Mouse (Mus musculus) lung, postnatal 0 days (tissue): ENCODE results near the gene Susd6. TPM values are rescaled to one million over a fixed set of nuclear protein-coding genes. Genes with fewer than 3 reads are reported as not detected.

Experiments used
- ATAC-seq: fragments of 200-750 bp; cut with Nextera tagmentation; 2 replicates; pipeline ENCODE4 v1.8.0; 2017; ENCODE audit warnings: moderate library complexity
- DNase-seq: peaks from one replicate; pipeline ENCODE4 v3.0.0-alpha.2; 2016; ENCODE audit warnings: low spot score
- H3K27ac ChIP-seq: fragments of 300-500 bp; sonication (generic); 2 replicates; pipeline ENCODE4 v1.5.1; 2014; ENCODE audit warnings: antibody characterized with exemption, mild to moderate bottlenecking, low read length, mixed read lengths
- H3K27me3 ChIP-seq: fragments of 300-500 bp; sonication (generic); replicated peaks from 2 replicates; pipeline ENCODE4 v1.6.1; 2014; ENCODE audit warnings: low read length, mixed read lengths; ENCODE audit not compliant: insufficient read depth
- H3K36me3 ChIP-seq: fragments of 300-500 bp; sonication (generic); 2 replicates; pipeline ENCODE4 v1.6.1; 2014; ENCODE audit warnings: low read length, mixed read lengths; ENCODE audit not compliant: insufficient read depth
- H3K4me1 ChIP-seq: fragments of 300-500 bp; sonication (generic); 2 replicates; pipeline ENCODE4 v1.6.1; 2014; ENCODE audit warnings: antibody characterized with exemption, low read depth, low read length, mixed read lengths; ENCODE audit not compliant: insufficient read depth
- H3K4me2 ChIP-seq: fragments of 300-500 bp; sonication (generic); replicated peaks from 2 replicates; pipeline ENCODE4 v1.6.1; 2014; ENCODE audit warnings: low read depth, mild to moderate bottlenecking, low read length, moderate library complexity, mixed read lengths
- H3K4me3 ChIP-seq: fragments of 300-500 bp; sonication (generic); 2 replicates; pipeline ENCODE4 v1.5.1; 2014; ENCODE audit warnings: low read depth, low read length
- H3K9ac ChIP-seq: fragments of 300-500 bp; sonication (generic); replicated peaks from 2 replicates; pipeline ENCODE4 v1.6.1; 2014; ENCODE audit warnings: low read depth, mild to moderate bottlenecking
- H3K9me3 ChIP-seq: fragments of 300-500 bp; sonication (generic); 2 replicates; pipeline ENCODE4 v1.6.1; 2016; ENCODE audit warnings: low read length, mixed read lengths
- CTCF ChIP-seq: IDR thresholded peaks from 2 replicates; pipeline ENCODE4 v1.5.1; 2016; ENCODE audit warnings: antibody characterized with exemption, mild to moderate bottlenecking
- EP300 ChIP-seq: IDR thresholded peaks from 2 replicates; pipeline ENCODE4 v1.6.1; 2016; ENCODE audit warnings: antibody characterized with exemption, mild to moderate bottlenecking, control low read depth
- WGBS: fragments of 180-500 bp; shearing (Covaris S2); extraction: QIAGEN DNeasy Blood & Tissue Kit; methylation state at CpG from one replicate; pipeline ENCODE4 v1.1.7; 2014; 5-methylcytosine and 5-hydroxymethylcytosine counted together
- polyA plus RNA-seq: library from polyadenylated mRNA; unstranded; fragments of >200 nt; fragmentation: Nextera tagmentation; extraction: Ambion mirVana; gene quantifications from 2 replicates; pipeline ENCODE4 v1.2.1, GENCODE M21; 2015

The Susd6 gene
- polyA plus RNA-seq, 1 experiment from 2014 or later, result 26.5 TPM

GRCm38 (mm10) chr12:80894973-80895570, 104.8 kb downstream of the Susd6 start:
- Histone ChIP-seq H3K27me3 (no peaks in the 10 kb centered on the region), H3K4me3 (no peak overlapping the region), H3K4me2 (no peak overlapping the region; the same call in 1 of the 2 replicates), H3K9me3 (no peaks in the 10 kb centered on the region), H3K4me1 (no peaks in the 10 kb centered on the region), H3K36me3 (no peaks in the 10 kb centered on the region), H3K27ac (no peak overlapping the region), H3K9ac (no peak overlapping the region)
- WGBS, result 17% methylated on average over 19 of the region's 19 CpGs
- peak; percentile 92 for DNase-seq
- peak; percentile 91 for ATAC-seq
- TF ChIP-seq CTCF (peak; percentile 99), EP300 (no peak)

- Histone ChIP-seq H3K27ac (no peak overlapping the region), H3K4me1 (no peaks in the 10 kb centered on the region), H3K9me3 (no peaks in the 10 kb centered on the region), H3K4me2 (no peak overlapping the region), H3K36me3 (no peaks in the 10 kb centered on the region), H3K4me3 (no peak overlapping the region), H3K27me3 (no peaks in the 10 kb centered on the region), H3K9ac (no peak overlapping the region)
- DNase-seq, result no peak
- TF ChIP-seq EP300, result no peak
- no peak for TF ChIP-seq CTCF
- WGBS, result 65% methylated on average over 8 of the region's 8 CpGs
- no peak for ATAC-seq
These were observed 119.3 kb downstream of the Susd6 start for GRCm38 (mm10) chr12:80909631-80910030.

GRCm38 (mm10) chr12:80917764-80918163, 127.5 kb downstream of the Susd6 start:
- H3K27me3 ChIP-seq, result no peaks in the 10 kb centered on the region
- no peak overlapping the region for H3K4me3 ChIP-seq
- H3K9ac ChIP-seq, result no peak overlapping the region
- no peak overlapping the region for H3K4me2 ChIP-seq
- whole genome bisulfite sequencing, result 53% methylated on average over 7 of the region's 7 CpGs
- DNase-seq, result no peak
- H3K27ac ChIP-seq, result no peak overlapping the region
- ATAC-seq, result no peak
- TF ChIP-seq CTCF (peak; percentile 61), EP300 (no peak)
- no peaks in the 10 kb centered on the region for H3K36me3 ChIP-seq
- H3K9me3 ChIP-seq, result no peaks in the 10 kb centered on the region
- H3K4me1 ChIP-seq, result no peaks in the 10 kb centered on the region

- no peak overlapping the region for H3K27ac ChIP-seq
- 88% methylated on average over 5 of the region's 5 CpGs for WGBS
- H3K9me3 ChIP-seq, result no peaks in the 10 kb centered on the region
- H3K9ac ChIP-seq, result no peak overlapping the region
- no peak overlapping the region for H3K4me2 ChIP-seq
- no peaks in the 10 kb centered on the region for H3K36me3 ChIP-seq
- H3K4me1 ChIP-seq, result no peaks in the 10 kb centered on the region; the same call in 1 of the 2 replicates
- no peak for TF ChIP-seq EP300
- no peak for TF ChIP-seq CTCF
- ATAC-seq (no peak), DNase-seq (no peak)
- no peak overlapping the region for H3K4me3 ChIP-seq
- H3K27me3 ChIP-seq, result no peaks in the 10 kb centered on the region
These were observed 131.0 kb downstream of the Susd6 start for GRCm38 (mm10) chr12:80921301-80921700.

- Histone ChIP-seq H3K27ac (no peak overlapping the region), H3K4me2 (peak overlapping the region; percentile 28), H3K9me3 (no peaks in the 10 kb centered on the region), H3K4me1 (no peaks in the 10 kb centered on the region; the same call in 1 of the 2 replicates), H3K36me3 (no peaks in the 10 kb centered on the region), H3K9ac (no peak overlapping the region), H3K4me3 (no peak overlapping the region), H3K27me3 (no peaks in the 10 kb centered on the region)
- WGBS, result 4% methylated on average over 7 of the region's 7 CpGs
- ATAC-seq (peak; percentile 56), DNase-seq (peak; percentile 49)
- TF ChIP-seq EP300 (no peak), CTCF (no peak)
These were observed 132.6 kb downstream of the Susd6 start for GRCm38 (mm10) chr12:80922869-80923268.

GRCm38 (mm10) chr12:80923602-80924001, 133.3 kb downstream of the Susd6 start:
- 45% methylated on average over 5 of the region's 5 CpGs for WGBS
- no peaks in the 10 kb centered on the region for H3K9me3 ChIP-seq
- no peaks in the 10 kb centered on the region for H3K36me3 ChIP-seq
- peak overlapping the region; percentile 28; the same call in 1 of the 2 replicates for H3K4me2 ChIP-seq
- peak; percentile 60 for ATAC-seq
- no peaks in the 10 kb centered on the region; the same call in 1 of the 2 replicates for H3K4me1 ChIP-seq
- H3K9ac ChIP-seq, result no peak overlapping the region
- H3K27me3 ChIP-seq, result no peaks in the 10 kb centered on the region
- H3K4me3 ChIP-seq, result no peak overlapping the region
- no peak overlapping the region for H3K27ac ChIP-seq
- TF ChIP-seq EP300, result no peak
- no peak for TF ChIP-seq CTCF
- no peak for DNase-seq
